Mouse (Mus musculus) frontal cortex, postnatal 25 days (tissue): ENCODE data around the gene Mdh1.

Source experiments
- DNase-seq, 2 experiments: peaks; one replicate each; pipeline ENCODE4 v3.0.0; 2022; ENCODE audit warnings: low spot score in 2 of 2

Mdh1 gene

GRCm38 (mm10) chr11:21571700-21572381 lies at the start of gene Mdh1, which contains the start of gene Wdpcp:
TSS of gene Mdh1 (minus strand) at chr11:21572367.
TSS of gene Wdpcp (plus strand) at chr11:21572235.
- peak; percentile 92 to 93 for DNase-seq

- DNase-seq = no peak
Observed at GRCm38 (mm10) chr11:21615915-21616314, 43.7 kb upstream of the Mdh1 start.

- no peak for DNase-seq
Observed at GRCm38 (mm10) chr11:21602497-21602896, 30.3 kb upstream of the Mdh1 start.

- DNase-seq = no peak
Observed at GRCm38 (mm10) chr11:21583286-21583685, 11.1 kb upstream of the Mdh1 start.

- no peak for DNase-seq
Observed at GRCm38 (mm10) chr11:21581472-21581871, 9.3 kb upstream of the Mdh1 start.

- no peak for DNase-seq
Observed at GRCm38 (mm10) chr11:21570973-21571372, 1.2 kb downstream of the Mdh1 start.

- no peak for DNase-seq
Observed at GRCm38 (mm10) chr11:21570109-21570474, 2.1 kb downstream of the Mdh1 start.

GRCm38 (mm10) chr11:21569456-21570108 lies 2.6 kb downstream of the Mdh1 start:
- DNase-seq = no peak

- no peak for DNase-seq
Observed at GRCm38 (mm10) chr11:21569002-21569401, 3.2 kb downstream of the Mdh1 start.

GRCm38 (mm10) chr11:21567733-21568132 lies 4.4 kb downstream of the Mdh1 start:
- DNase-seq = no peak

GRCm38 (mm10) chr11:21566934-21567333 lies 5.2 kb downstream of the Mdh1 start:
- DNase-seq = no peak

- no peak for DNase-seq
Observed at GRCm38 (mm10) chr11:21564681-21565405, 7.3 kb downstream of the Mdh1 start.

GRCm38 (mm10) chr11:21563617-21564325 lies 8.4 kb downstream of the Mdh1 start:
- no peak for DNase-seq

GRCm38 (mm10) chr11:21561347-21561746 lies 10.8 kb downstream of the Mdh1 start:
- no peak for DNase-seq

GRCm38 (mm10) chr11:21559727-21560126 lies 12.4 kb downstream of the Mdh1 start:
- no peak for DNase-seq

GRCm38 (mm10) chr11:21552049-21552448 lies 20.1 kb downstream of the Mdh1 start:
- DNase-seq = no peak

- no peak for DNase-seq
Observed at GRCm38 (mm10) chr11:21550222-21551173, 21.7 kb downstream of the Mdh1 start.

- DNase-seq = no peak
Observed at GRCm38 (mm10) chr11:21549754-21550153, 22.4 kb downstream of the Mdh1 start.

- no peak for DNase-seq
Observed at GRCm38 (mm10) chr11:21549052-21549451, 23.1 kb downstream of the Mdh1 start.

GRCm38 (mm10) chr11:21547518-21547917 lies 24.6 kb downstream of the Mdh1 start:
- no peak for DNase-seq

- no peak for DNase-seq
Observed at GRCm38 (mm10) chr11:21546671-21547070, 25.5 kb downstream of the Mdh1 start.
